Mouse (Mus musculus) urinary bladder, postnatal 36 days (tissue): ENCODE data around the gene Mrgprd.
A peak's percentile ranks its signal among the peaks of the same experiment; 100 is the strongest.

Source experiments
- DNase-seq, 2 experiments: peaks; one replicate each; pipeline ENCODE4 v3.0.0; 2022; ENCODE audit warnings: low spot score in 2 of 2, mixed read lengths in 1 of 2

Mrgprd gene

DNA sequence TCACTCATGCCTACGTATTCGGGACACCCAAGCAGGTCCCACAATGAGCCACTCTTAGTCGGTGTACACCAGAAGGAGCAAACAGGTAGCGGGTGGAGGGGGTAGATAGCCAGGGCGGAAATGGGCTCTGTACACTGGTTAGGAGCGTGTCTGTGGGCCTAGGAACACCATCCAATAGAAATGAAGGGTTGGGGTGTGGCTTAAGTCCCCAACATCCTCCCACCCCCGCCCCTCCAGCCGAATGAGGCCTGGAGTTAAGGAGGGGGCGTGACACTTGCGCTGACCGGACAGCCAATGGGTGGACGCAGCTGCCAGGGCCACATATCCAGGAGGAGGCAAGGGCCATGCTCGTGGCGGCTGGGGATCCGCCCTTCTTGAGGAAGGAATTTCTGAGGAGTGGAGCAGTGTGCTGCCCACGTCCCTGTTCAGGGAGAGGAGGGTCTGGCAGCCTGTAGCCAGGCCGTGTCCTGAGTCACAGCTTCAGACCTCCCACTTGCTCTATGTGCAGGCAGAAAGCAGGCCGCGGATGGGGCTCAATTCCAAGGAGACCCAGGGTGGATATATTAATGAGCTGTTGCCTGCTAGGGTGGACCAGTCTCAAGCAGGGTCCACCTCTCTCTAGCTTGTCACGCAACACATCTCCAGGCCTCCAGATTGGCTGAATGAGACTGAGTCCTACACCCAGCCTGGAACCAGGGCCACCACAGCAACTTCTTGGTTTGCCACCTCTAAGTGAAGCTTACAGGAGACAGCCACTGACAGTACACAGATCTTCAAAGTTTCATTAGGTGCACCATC, 11.9 kb upstream of the Mrgprd start:
- DNase-seq: peak; percentile 52 to 77

DNA sequence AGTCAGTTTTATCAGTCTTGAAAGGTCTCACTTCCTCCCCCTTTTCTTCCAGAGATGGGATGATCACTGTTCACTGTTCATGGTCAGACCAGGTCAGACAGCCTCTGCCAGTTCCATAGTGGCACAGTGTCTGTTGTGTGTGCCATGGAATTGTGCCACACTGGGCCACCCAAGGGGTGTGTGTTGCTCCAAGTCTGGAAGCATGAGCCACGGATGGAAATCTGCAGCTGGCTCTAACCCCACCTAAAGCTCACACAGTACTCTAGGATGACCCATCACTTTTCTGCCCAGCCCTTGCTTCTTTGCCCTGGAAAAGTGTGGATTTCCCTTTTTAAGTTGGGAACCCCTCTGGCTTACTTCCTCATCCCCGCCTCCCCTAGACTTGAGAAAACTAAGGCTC, 10.5 kb upstream of the Mrgprd start:
- no peak for DNase-seq

DNA sequence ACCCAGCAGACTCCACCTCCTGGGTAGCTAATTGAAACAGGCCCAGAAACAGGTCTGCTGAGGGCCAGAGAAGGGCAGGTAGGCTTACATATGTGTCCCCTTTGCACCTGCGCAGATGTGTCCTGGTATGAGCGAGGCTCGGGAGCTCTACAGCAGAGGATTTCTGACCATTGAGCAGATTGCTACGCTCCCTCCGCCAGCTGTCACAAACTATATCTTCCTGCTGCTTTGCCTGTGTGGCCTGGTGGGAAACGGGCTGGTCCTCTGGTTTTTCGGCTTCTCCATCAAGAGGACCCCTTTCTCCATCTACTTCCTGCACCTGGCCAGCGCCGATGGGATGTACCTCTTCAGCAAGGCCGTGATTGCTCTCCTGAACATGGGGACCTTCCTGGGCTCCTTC, 7.0 kb upstream of the Mrgprd start:
- no peak for DNase-seq

DNA sequence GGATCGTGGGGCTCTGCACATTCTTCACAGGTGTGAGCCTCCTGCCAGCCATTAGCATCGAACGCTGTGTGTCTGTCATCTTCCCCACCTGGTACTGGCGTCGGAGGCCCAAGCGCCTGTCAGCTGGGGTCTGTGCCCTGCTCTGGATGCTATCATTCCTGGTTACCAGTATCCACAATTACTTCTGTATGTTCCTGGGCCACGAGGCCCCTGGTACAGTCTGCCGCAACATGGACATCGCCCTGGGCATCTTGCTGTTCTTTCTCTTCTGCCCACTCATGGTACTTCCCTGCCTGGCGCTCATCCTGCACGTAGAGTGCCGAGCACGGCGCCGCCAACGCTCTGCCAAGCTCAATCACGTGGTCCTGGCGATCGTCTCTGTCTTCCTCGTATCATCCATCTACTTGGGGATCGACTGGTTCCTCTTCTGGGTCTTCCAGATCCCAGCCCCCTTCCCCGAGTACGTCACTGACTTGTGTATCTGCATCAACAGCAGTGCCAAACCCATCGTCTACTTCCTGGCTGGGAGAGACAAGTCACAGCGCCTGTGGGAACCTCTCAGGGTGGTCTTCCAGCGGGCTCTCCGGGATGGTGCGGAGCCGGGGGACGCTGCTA, 6.5 kb upstream of the Mrgprd start:
- DNase-seq: no peak

GRCm38 (mm10) chr7:145308866-145309265, 5.8 kb upstream of the Mrgprd start:
- DNase-seq: peak in 1 of 2 experiments; percentile 40

DNA sequence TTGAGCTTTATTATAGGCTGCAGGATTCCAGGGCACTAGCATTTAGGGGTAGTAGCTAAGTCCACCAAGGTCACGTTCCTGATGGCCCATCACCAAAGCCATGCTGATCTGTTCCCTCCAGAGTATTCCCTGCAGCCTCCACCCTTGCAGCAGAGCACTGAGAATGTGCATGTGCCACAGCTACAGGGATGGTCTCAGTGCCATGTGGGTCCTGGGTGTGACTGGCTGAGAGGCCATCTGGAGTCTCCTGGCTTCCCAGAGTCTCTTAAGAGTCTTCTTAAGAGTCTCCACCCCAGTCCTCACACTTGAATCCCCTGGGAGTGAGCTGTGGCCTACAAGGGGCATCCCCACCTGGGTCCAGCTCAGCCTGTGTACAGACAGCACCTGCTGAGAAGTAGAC, 4.8 kb upstream of the Mrgprd start:
- DNase-seq: no peak

DNA sequence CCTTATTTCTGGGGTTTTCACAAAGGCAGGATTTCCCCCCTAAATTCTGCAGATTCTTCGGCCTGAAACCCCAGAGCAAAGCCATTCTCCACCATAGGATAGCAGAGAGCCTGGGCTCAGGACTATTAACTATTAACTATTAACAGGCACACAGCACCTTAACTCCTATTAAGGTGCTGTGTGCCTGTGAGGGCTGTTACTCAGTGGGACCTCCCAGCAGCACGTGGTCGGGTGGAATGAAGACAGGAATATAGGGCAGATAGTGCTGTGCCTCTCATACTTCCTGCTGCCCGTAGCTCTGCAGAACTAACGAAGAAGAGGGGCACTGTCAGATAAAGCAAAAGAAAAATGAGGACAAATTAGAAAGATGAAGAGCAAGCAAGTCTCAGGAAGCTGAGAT, 4.1 kb upstream of the Mrgprd start:
- DNase-seq: no peak

DNA sequence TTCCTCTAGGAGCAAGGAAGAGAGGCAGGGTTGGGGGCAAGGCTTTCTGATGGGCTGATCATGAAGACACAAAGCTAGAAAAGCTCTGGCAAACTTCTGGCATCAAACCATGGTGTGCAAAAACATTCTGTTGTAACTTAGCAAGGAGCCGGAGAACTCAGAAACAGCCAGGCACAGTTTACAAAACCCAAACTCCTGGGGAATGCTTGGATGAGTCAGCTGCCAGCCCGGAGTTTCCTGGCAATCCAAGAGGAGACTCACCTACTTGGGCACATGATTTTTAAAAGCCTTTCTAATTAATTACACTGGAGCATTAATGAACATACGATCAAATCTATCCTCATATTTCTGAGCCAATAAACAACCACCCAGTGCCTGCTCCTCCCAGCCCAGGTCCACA, 2.5 kb upstream of the Mrgprd start:
- no peak for DNase-seq

GRCm38 (mm10) chr7:145317522-145317921, 2.9 kb downstream of the Mrgprd start:
- no peak for DNase-seq

GRCm38 (mm10) chr7:145319481-145319880, 4.8 kb downstream of the Mrgprd start:
- no peak for DNase-seq

DNA sequence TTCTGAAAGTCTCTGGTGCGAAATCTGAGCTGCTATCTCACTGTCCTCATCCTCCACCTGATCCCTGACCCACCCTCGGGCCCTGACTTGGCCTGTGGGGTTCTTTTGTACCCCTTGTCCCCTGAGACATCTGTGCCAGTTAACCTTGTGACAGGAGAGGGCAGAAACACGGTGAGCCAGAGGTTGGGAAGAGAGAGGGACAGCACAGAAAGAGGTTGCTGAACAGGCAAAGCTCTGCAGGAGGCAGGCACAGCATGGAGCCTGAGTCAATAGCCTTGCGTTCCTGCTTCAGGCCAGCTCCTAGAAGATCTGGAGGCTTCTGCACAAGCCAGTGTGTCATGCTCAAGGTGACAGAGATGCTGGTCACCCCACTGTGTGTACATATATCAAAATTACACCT, 9.0 kb downstream of the Mrgprd start:
- DNase-seq: no peak

- DNase-seq: no peak
These were observed 11.1 kb downstream of the Mrgprd start for GRCm38 (mm10) chr7:145325697-145326096.

- DNase-seq: no peak
These were observed 15.3 kb downstream of the Mrgprd start for GRCm38 (mm10) chr7:145329982-145330381.

DNA sequence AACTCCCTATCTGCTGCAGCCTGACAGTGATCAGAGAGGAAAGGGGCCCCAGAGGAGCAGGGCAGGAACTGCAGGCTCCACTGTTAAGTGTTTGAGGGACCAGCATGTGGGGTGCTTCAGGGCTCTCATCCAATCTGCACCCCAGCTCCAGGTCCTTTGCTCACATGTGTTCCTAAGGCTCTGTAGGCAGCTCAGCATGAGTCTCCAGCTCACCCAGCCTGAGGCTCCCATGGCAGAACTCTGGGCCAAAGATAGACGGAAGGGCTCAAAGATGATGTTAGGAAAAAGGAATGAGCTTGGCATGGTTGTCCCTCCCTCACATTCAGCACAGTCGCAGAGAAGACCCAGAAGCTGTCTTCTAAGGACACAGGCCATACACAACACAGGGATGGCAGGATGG, 16.0 kb downstream of the Mrgprd start:
- DNase-seq: no peak

DNA sequence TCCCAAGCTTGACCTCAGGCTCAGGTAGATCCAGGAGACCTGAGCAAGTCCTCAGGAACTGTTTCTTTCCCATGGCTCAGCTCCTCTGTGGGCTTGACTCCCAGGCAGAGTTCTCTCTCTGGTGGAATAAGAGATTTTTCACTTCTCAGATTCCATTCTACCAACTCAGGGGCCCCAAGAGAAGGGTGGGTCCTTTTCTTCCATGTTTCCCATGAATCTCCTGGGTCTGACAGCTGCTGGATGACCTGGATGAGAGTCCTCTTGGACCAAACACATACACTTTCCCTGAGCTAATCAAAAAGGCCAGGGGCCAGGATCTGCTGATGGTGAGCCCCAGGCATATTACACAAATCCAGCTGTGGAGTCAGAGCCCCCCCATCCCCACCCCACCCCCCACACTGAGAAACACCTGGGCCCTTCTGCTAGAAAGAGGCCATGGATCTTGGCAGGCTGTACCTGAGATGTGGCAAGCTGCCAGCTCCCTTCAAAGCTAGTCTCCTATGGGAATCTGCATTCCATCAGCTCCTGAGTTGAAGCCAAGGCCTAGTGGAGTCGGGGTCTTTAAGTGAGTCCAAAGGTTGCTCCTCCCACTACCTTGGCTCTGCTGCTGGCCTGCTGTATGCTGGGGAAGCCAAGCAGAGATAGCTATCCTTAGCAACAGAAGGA, 17.9 kb downstream of the Mrgprd start:
- DNase-seq: no peak

DNA sequence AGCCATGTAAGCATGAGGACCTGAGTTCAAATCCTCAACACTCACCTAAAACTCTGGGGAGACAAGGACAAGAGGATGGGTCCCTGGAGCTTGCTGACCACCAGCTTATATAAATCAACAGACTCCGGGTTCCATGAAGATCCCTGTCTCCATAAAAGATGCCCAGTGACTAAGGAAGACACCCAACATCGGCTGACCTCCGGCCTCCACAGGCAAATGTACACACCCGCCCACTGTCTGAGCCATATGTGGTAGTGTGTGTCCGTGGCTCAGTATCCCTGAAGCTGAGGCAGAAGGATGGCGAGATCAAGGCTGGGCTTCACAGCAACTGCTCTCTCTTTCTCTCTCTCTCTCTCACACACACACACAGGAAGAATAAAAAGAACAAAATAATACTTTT, 19.3 kb downstream of the Mrgprd start:
- no peak for DNase-seq

DNA sequence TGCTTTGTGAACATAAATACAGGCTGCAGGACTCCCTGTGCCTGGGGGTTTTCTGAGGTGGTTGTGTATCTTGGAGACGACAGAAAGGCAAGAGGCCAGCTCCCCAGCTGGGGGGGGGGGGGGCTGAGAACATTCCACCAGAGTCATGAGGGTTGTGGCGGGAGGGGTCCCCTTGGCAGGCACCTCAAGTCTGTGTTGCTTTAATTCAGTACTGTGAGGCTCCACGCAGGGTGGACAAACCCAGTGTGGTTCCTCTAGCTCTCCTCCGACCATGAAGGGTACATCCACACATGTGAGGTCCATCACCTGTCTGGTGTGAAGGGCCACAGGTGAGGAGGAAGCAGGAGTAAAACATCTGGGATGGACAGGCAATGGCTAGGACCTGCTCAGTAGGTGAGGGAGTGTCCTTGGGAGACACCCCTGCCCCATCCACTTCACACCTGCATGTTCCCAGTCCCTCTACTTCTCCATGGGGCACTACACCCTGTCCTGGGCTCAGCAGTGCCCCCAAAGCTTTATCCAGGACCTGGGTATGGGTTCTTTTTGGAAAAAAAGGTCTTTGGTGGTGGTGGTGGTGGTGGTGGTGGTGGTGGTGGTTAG, 19.9 kb downstream of the Mrgprd start:
- DNase-seq: no peak

GRCm38 (mm10) chr7:145335199-145335598, 20.6 kb downstream of the Mrgprd start:
- DNase-seq: no peak

DNA sequence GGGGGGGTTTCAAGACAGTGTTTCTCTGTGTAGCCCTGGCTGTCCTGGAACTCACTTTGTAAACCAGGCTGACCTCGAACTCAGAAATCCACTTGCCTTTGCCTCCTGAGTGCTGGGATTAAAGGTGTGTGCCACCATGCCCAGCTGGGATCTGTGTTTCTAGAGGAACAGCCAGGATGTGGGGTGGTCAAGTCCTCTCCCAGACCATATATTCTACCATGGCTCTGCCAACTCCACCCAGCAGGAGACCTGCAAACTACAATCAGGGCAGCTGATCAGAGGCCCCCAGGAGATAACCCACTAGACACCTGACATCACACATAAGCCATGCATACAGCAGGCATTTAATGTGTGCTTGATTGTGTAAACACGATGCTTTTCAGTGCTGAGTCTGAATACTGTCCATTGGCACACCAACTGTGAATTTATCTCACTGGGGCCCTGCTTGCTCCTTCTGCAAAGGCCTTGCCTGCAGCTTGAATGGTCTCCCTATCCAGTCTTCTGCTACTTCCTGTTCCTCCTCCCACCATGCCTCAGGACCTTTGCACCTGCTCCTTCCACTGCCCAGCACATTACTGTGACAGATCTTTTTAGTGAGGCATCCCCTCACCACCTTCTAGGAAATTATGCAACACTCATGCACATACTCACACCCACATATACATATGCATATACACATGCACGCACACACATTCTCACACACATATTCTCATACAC, 21.1 kb downstream of the Mrgprd start:
- DNase-seq: no peak

- DNase-seq: no peak
These were observed 23.3 kb downstream of the Mrgprd start for GRCm38 (mm10) chr7:145337889-145338288.

GRCm38 (mm10) chr7:145340248-145340904, 25.7 kb downstream of the Mrgprd start:
- no peak for DNase-seq
